9 mouse cellular contexts compared by ENCODE assay signal in genomic region chr3:19426130-19426556, GRCm38 (mm10).
DNase-seq lines count a peak whose midpoint lies in the region; ATAC-seq and TF ChIP-seq lines count a peak whose summit lies in the region.
"Had no signal": no experiment of that assay in that cellular context is flagged by ENCODE, and none has a peak within 500 bp of the region (broad histone marks: within the 10 kb centered on the region; RNA-seq: fewer than 3 reads in every experiment).

No protein-coding gene starts in this region.

- peak; percentile 43 for DNase-seq in kidney, adult 11 months
- DNase-seq in gastrocnemius, adult 8-10 months (ENCODE audit: low spot score in 2 of 2), result peak; percentile 9 to 14
- peak; percentile 26 to 59 for DNase-seq in kidney, postnatal 36 days
- no peak for DNase-seq in spleen, adult 18-20 months
- no peak for DNase-seq in left cerebral cortex, adult 2 months (ENCODE audit: extremely low spot score in 1 of 2, low spot score in 2 of 2)
- DNase-seq: liver, embryonic 13.5 days had no signal

- no peak overlapping the region for H3K27ac ChIP-seq in kidney, embryonic 15.5 days
- no peak overlapping the region for H3K27ac ChIP-seq in stomach, embryonic 16.5 days (ENCODE audit: low read length)
- H3K27ac ChIP-seq in neural tube, embryonic 15.5 days (replicated peaks), result no peak overlapping the region
- H3K27ac ChIP-seq in left cerebral cortex, adult 2 months, result no peak overlapping the region
- H3K27ac ChIP-seq: liver, embryonic 13.5 days had no signal

- no peaks in the 10 kb centered on the region for H3K9me3 ChIP-seq in kidney, embryonic 15.5 days (replicated peaks)
- H3K9me3 ChIP-seq in stomach, embryonic 16.5 days (replicated peaks; ENCODE audit: control insufficient read depth, low read length), result no peaks in the 10 kb centered on the region
- H3K9me3 ChIP-seq in neural tube, embryonic 15.5 days (replicated peaks), result no peaks in the 10 kb centered on the region
- H3K9me3 ChIP-seq: liver, embryonic 13.5 days had no signal

- WGBS in kidney, embryonic 15.5 days, result 50% methylated on average over 1 of the region's 1 CpGs
- 43% methylated on average over 1 of the region's 1 CpGs for WGBS in stomach, embryonic 16.5 days
- 84% methylated on average over 1 of the region's 1 CpGs for WGBS in neural tube, embryonic 15.5 days

- H3K36me3 ChIP-seq in kidney, embryonic 15.5 days, result no peaks in the 10 kb centered on the region
- no peaks in the 10 kb centered on the region for H3K36me3 ChIP-seq in stomach, embryonic 16.5 days (ENCODE audit: control insufficient read depth, insufficient read depth, low read length)
- no peaks in the 10 kb centered on the region for H3K36me3 ChIP-seq in neural tube, embryonic 15.5 days
- H3K36me3 ChIP-seq: liver, embryonic 13.5 days had no signal

- no peak overlapping the region for H3K9ac ChIP-seq in kidney, embryonic 15.5 days
- no peak overlapping the region for H3K9ac ChIP-seq in stomach, embryonic 16.5 days (ENCODE audit: low read length)
- H3K9ac ChIP-seq in neural tube, embryonic 15.5 days (replicated peaks), result no peak overlapping the region
- H3K9ac ChIP-seq: liver, embryonic 13.5 days had no signal

- no peaks in the 10 kb centered on the region for H3K27me3 ChIP-seq in kidney, embryonic 15.5 days
- H3K27me3 ChIP-seq in stomach, embryonic 16.5 days (ENCODE audit: control insufficient read depth, insufficient read depth, low read length), result no peaks in the 10 kb centered on the region
- no peaks in the 10 kb centered on the region for H3K27me3 ChIP-seq in neural tube, embryonic 15.5 days (replicated peaks)
- H3K27me3 ChIP-seq: liver, embryonic 13.5 days had no signal

- H3K4me2 ChIP-seq in kidney, embryonic 15.5 days, result no peak overlapping the region
- no peak overlapping the region for H3K4me2 ChIP-seq in stomach, embryonic 16.5 days (ENCODE audit: low read depth, low read length)
- no peak overlapping the region for H3K4me2 ChIP-seq in neural tube, embryonic 15.5 days
- H3K4me2 ChIP-seq: liver, embryonic 13.5 days had no signal

- no peak for ATAC-seq in kidney, embryonic 15.5 days (replicated peaks; ENCODE audit: low FRiP score)
- ATAC-seq in stomach, embryonic 16.5 days (ENCODE audit: insufficient read depth, low FRiP score), result 0 out of 2 replicates have a peak, but pooled peaks have one; percentile 60
- no peak for ATAC-seq in neural tube, embryonic 15.5 days (ENCODE audit: low FRiP score)

- intact Hi-C loops in left cerebral cortex, adult 2 months (cut with DNase I), result no loop called here

- H3K4me3 ChIP-seq in kidney, embryonic 15.5 days (replicated peaks), result no peak overlapping the region
- H3K4me3 ChIP-seq in stomach, embryonic 16.5 days (replicated peaks; ENCODE audit: low read length), result no peak overlapping the region
- H3K4me3 ChIP-seq in neural tube, embryonic 15.5 days (replicated peaks), result no peak overlapping the region
- no peak overlapping the region for H3K4me3 ChIP-seq in left cerebral cortex, adult 2 months
- H3K4me3 ChIP-seq: liver, embryonic 13.5 days had no signal

- TF ChIP-seq CTCF in left cerebral cortex, adult 2 months (IDR thresholded peaks at IDR 0.05), result no peak

- no peaks in the 10 kb centered on the region for H3K4me1 ChIP-seq in kidney, embryonic 15.5 days
- peaks cover 4% of the 10 kb centered on the region; the same call in 1 of the 2 replicates for H3K4me1 ChIP-seq in stomach, embryonic 16.5 days (ENCODE audit: control insufficient read depth, insufficient read depth, low read length)
- no peaks in the 10 kb centered on the region for H3K4me1 ChIP-seq in neural tube, embryonic 15.5 days
- H3K4me1 ChIP-seq: liver, embryonic 13.5 days had no signal

Comparison
In these comparisons a context has a peak if more than half of its experiments do, and no peak if none do; other contexts are left out.
1. DNase-seq: peak in kidney, adult 11 months (single experiment), gastrocnemius, adult 8-10 months (2 of 2) and kidney, postnatal 36 days (2 of 2); none in spleen, adult 18-20 months (0 of 2) and left cerebral cortex, adult 2 months (0 of 2).